Mouse (Mus musculus) layer of hippocampus, adult 9-11 months (tissue): ENCODE measurements at regions not wholly inside any gene's neighbourhood (a gene's known extent, or its start where the extent isn't known, plus 50 kb on each side); places are given as distances from the start of the nearest gene placed in this dataset.
A peak's percentile ranks its signal among the peaks of the same experiment; 100 is the strongest.

Source experiments
- DNase-seq: peaks from one replicate; pipeline ENCODE4 v3.0.0; 2022

GRCm38 (mm10) chr7:37392122-37392521 is 381.3 kb downstream of the Zfp536 start:
- no peak for DNase-seq

- peak; percentile 16 for DNase-seq
Observed at GRCm38 (mm10) chr7:37392604-37393003, 380.8 kb downstream of the Zfp536 start.

- DNase-seq: no peak
Observed at GRCm38 (mm10) chr7:37393071-37393470, 380.4 kb downstream of the Zfp536 start.

DNA sequence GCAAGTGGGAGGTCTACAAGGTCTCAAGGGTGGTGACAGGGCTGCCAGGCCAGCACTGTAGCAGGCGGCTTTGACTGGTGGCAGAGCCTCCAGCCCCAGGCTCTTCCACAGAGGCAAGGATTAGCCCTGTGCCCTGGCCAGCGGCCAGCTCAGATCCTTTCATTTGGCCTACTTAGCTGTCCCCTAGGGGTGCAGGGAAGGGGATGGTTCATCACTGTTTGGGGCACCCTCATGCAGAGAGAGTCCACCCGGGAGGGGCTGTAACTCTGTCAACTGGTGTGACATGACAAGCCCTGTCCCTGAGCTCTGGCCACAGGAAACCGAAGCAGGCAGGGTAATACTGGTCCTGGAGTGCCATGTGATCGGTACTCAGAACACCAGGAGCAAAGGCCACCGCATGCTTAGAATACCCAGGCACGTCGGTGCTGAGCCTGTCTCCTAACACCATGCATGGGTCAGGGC is 378.4 kb downstream of the Zfp536 start:
- no peak for DNase-seq

GRCm38 (mm10) chr7:37395881-37396513 is 377.4 kb downstream of the Zfp536 start:
- no peak for DNase-seq

DNA sequence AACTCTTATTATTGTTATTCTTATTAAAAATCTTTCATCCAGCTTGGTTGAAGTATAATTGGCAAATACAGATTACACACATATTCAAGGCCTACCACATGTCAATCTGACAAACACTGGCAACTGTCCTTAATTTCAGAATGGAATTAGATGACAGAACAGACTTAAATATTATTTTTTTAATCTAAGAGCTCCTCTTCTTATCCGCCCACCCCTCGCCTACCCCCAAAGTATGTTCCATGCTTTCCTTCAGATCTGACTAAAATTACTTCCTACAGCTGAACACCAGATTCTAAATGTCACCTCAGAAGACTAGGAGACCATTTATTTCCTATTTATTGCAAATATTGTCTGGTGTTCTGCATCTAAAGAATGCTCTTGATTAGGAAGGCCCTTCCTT is 370.0 kb downstream of the Zfp536 start:
- peak; percentile 41 for DNase-seq

- DNase-seq: no peak
Observed at GRCm38 (mm10) chr7:37413350-37413749, 360.1 kb downstream of the Zfp536 start.

GRCm38 (mm10) chr7:37421704-37422103 is 351.7 kb downstream of the Zfp536 start:
- DNase-seq: no peak
